Mouse (Mus musculus): ENCODE data around the gene Sco2. TPM values are rescaled to one million over a fixed set of nuclear protein-coding genes. Genes with fewer than 3 reads are reported as not detected.

Sco2 gene
- total RNA-seq, 2 experiments from 2014 or later = 5.7 to 7.3 TPM

DNA sequence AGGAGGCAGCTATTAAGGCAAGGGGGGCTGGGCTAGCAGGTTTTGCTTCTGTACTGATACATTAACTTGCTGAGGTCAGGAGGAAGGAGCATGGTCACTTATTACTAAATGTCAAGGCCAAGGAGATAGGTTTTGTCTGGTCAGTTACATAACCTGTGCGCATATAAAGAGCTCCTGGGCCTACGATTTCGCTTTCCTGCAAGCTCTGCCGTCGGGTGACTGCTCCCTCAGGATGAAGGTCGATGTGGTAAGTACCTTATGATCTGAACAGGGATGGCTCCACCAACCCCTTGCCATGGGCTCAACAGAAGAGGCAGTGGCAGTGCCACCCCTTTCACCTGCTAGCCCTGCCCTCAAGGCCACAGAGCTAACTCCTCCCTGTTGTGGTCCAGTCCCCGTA is 39.4 kb downstream of the Sco2 start, which contains the start of gene Miox:
Miox (plus strand) TSS at position 128 of the 400 bp plus-strand sequence.
- no peak for ATAC-seq (ENCODE audit: poor library complexity, severe bottlenecking)

DNA sequence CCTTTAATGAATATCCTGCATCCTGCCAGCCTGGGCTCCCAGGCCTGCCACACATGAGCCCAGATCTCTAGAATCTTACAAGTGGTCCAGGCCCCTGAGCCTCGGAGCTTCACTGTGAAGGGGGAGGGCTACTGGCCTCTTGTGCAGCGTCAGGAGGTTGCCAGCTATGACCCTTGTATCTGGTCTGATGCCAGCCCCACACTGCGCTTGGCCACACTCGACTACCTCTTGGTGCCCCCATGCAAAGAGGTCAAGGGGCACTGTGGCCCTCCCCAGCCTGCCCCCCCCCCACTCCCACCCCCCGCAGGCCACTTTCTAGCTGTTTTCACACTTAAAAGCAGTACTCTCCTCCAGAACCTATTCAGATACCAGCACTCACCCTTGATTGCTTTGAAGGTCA is 47.2 kb downstream of the Sco2 start:
- no peak for ATAC-seq (ENCODE audit: poor library complexity, severe bottlenecking)

DNA sequence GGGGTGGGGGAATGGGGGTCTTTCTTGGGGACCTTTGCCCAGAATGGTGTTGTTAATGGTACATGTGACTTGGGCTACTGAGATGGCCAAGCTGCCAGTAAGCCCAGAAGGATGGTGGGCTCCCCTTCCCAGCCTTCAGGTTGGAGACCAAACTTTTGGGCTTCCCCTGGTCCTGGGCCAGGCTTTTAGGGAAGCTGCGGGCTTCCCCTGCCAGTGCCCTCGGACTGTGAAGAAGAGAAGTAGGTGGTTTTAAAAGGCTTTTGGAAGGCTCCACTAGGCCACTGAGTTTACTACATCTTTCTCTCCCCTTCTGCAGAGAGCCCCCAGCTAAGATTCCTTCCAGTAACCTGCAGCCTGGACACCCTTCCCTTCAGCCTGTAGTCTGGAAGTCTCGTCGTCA is 50.0 kb downstream of the Sco2 start:
- ATAC-seq (ENCODE audit: poor library complexity, severe bottlenecking) = no peak; the same call in 1 of the 2 replicates

DNA sequence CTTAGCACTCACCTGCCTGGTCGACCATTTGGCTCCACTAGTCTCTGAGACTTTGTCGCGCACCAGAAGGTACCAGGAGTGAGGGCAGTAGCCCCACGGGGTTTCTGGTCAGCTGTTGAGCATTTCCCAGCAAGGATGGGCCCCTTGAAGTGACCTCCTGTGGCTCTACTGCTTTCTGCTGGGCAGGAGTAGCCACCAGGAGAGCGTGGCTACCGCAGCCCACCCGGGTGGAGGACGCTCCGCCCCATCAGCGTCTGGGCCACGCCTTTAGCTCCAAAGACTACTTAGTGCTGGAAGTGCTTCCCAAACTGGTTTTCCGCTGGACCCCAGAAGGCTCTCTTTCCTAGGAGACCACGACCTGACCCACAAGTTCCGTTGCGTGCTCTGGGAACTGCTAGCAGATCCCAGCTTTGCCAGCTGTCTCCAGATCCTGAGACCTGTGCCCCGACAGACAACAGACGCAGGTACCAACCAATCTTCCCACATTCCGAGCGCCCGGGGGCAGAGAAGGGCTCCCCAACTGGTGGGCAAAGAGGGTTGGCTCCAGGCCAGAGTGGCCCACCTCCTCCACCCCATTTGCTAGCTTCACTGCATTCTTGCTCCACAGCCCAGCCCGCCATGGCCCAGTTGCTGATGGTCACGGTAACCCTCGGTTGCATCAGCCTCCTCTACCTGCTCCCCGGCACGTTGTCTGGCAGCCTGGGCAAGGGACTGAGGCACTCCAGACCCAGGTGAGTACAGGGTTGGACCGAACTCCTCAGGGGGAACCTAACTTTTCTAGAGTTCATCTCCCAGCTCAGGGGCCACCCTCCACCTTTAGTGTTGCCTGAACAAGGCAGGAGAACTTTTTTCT is 50.8 kb downstream of the Sco2 start, which contains the start of gene Adm2:
Adm2 (plus strand) TSS at position 51 of the 853 bp plus-strand sequence.
- ATAC-seq (ENCODE audit: poor library complexity, severe bottlenecking) = no peak

Other genes with a start within 250 kb of the Sco2 start
- gene Hdac10, start 245.1 kb downstream of the Sco2 start, total RNA-seq (2015) = 5.3 and 7.8 TPM in 2 replicates
- gene Hdac10, start 245.1 kb downstream of the Sco2 start, total RNA-seq (2017) = 11.0 and 12.8 TPM in 2 replicates
- 0.64 and 0.65 TPM in 2 replicates for gene Mapk12, start 233.1 kb downstream of the Sco2 start, total RNA-seq (2015)
- gene Mapk12, start 233.1 kb downstream of the Sco2 start, total RNA-seq (2017) = not detected in 2 replicates
- 0.40 and 0.43 TPM in 2 replicates for gene Mapk11, start 224.2 kb downstream of the Sco2 start, total RNA-seq (2015)
- gene Mapk11, start 224.2 kb downstream of the Sco2 start, total RNA-seq (2017) = 0.24 and 0.51 TPM in 2 replicates
- 95.9 and 101 TPM in 2 replicates for gene Plxnb2, start 193.1 kb downstream of the Sco2 start, total RNA-seq (2015)
- 111 and 118 TPM in 2 replicates for gene Plxnb2, start 193.1 kb downstream of the Sco2 start, total RNA-seq (2017)
- 0.71 and 1.4 TPM in 2 replicates for gene Dennd6b, start 177.3 kb downstream of the Sco2 start, total RNA-seq (2015)
- gene Dennd6b, start 177.3 kb downstream of the Sco2 start, total RNA-seq (2017) = 0.59 and 0.89 TPM in 2 replicates
- 10.5 and 13.1 TPM in 2 replicates for gene Ppp6r2, start 162.3 kb downstream of the Sco2 start, total RNA-seq (2015)
- 11.6 and 12.4 TPM in 2 replicates for gene Ppp6r2, start 162.3 kb downstream of the Sco2 start, total RNA-seq (2017)
- gene Sbf1, start 58.5 kb downstream of the Sco2 start, total RNA-seq (2015) = 109 and 120 TPM in 2 replicates
- gene Sbf1, start 58.5 kb downstream of the Sco2 start, total RNA-seq (2017) = 40.6 and 53.5 TPM in 2 replicates
- 0.16 TPM in 1 of 2 replicates, not detected in the other for gene Adm2, start 51.1 kb downstream of the Sco2 start, total RNA-seq (2015)
- not detected in 2 replicates for gene Adm2, start 51.1 kb downstream of the Sco2 start, total RNA-seq (2017)
- not detected in 2 replicates for gene Miox, start 39.4 kb downstream of the Sco2 start, total RNA-seq (2015)
- gene Miox, start 39.4 kb downstream of the Sco2 start, total RNA-seq (2017) = 0.99 and 1.0 TPM in 2 replicates
- gene Lmf2, start 18.2 kb downstream of the Sco2 start, total RNA-seq (2015) = 31.0 and 31.8 TPM in 2 replicates
- gene Lmf2, start 18.2 kb downstream of the Sco2 start, total RNA-seq (2017) = 28.7 and 31.6 TPM in 2 replicates
- 89.5 and 98.1 TPM in 2 replicates for gene Ncaph2, start 18.1 kb downstream of the Sco2 start, total RNA-seq (2015)
- 86.6 and 92.0 TPM in 2 replicates for gene Ncaph2, start 18.1 kb downstream of the Sco2 start, total RNA-seq (2017)
- gene Tymp, start 3.2 kb upstream of the Sco2 start, total RNA-seq (2015) = not detected in 2 replicates
- gene Tymp, start 3.2 kb upstream of the Sco2 start, total RNA-seq (2017) = 0.07 and 0.12 TPM in 2 replicates
- not detected in 2 replicates for gene Odf3b, start 5.4 kb upstream of the Sco2 start, total RNA-seq (2015)
- not detected in 2 replicates for gene Odf3b, start 5.4 kb upstream of the Sco2 start, total RNA-seq (2017)
- not detected in 2 replicates for gene Klhdc7b, start 11.1 kb upstream of the Sco2 start, total RNA-seq (2015)
- not detected in 2 replicates for gene Klhdc7b, start 11.1 kb upstream of the Sco2 start, total RNA-seq (2017)
- not detected in 2 replicates for gene Syce3, start 36.7 kb upstream of the Sco2 start, total RNA-seq (2015)
- not detected in 2 replicates for gene Syce3, start 36.7 kb upstream of the Sco2 start, total RNA-seq (2017)
- gene Cpt1b, start 52.0 kb upstream of the Sco2 start, total RNA-seq (2015) = 0.82 and 1.3 TPM in 2 replicates
- gene Cpt1b, start 52.0 kb upstream of the Sco2 start, total RNA-seq (2017) = 0.61 and 0.88 TPM in 2 replicates
- gene C730034F03Rik, start 55.7 kb upstream of the Sco2 start, total RNA-seq (2015) = 1.8 and 2.1 TPM in 2 replicates
- 7.6 and 9.2 TPM in 2 replicates for gene C730034F03Rik, start 55.7 kb upstream of the Sco2 start, total RNA-seq (2017)
- gene Gm44502, start 55.9 kb upstream of the Sco2 start, total RNA-seq (2015) = not detected in 2 replicates
- 0.26 and 0.45 TPM in 2 replicates for gene Gm44502, start 55.9 kb upstream of the Sco2 start, total RNA-seq (2017)
- gene Chkb, start 56.1 kb upstream of the Sco2 start, total RNA-seq (2015) = 68.2 and 74.9 TPM in 2 replicates
- 28.6 and 29.3 TPM in 2 replicates for gene Chkb, start 56.1 kb upstream of the Sco2 start, total RNA-seq (2017)
- not detected in 2 replicates for gene Mapk8ip2, start 80.1 kb upstream of the Sco2 start, total RNA-seq (2015)
- not detected in 2 replicates for gene Mapk8ip2, start 80.1 kb upstream of the Sco2 start, total RNA-seq (2017)
- gene Arsa, start 103.6 kb upstream of the Sco2 start, total RNA-seq (2015) = 9.2 and 10.1 TPM in 2 replicates
- 11.1 and 14.1 TPM in 2 replicates for gene Arsa, start 103.6 kb upstream of the Sco2 start, total RNA-seq (2017)
- 0.09 and 0.11 TPM in 2 replicates for gene Shank3, start 125.8 kb upstream of the Sco2 start, total RNA-seq (2015)
- not detected in 2 replicates for gene Shank3, start 125.8 kb upstream of the Sco2 start, total RNA-seq (2017)
- not detected in 2 replicates for gene Acr, start 194.5 kb upstream of the Sco2 start, total RNA-seq (2015)
- gene Acr, start 194.5 kb upstream of the Sco2 start, total RNA-seq (2017) = not detected in 2 replicates
- gene Rabl2, start 218.1 kb upstream of the Sco2 start, total RNA-seq (2015) = 2.7 and 5.0 TPM in 2 replicates
- gene Rabl2, start 218.1 kb upstream of the Sco2 start, total RNA-seq (2017) = 1.1 and 1.6 TPM in 2 replicates